Mouse (Mus musculus): ENCODE measurements around the gene 2310022A10Rik.

2310022A10Rik gene

GRCm38 (mm10) chr7:27552931-27553513, at the start of gene 2310022A10Rik, which contains the start of gene Pld3:
Gene 2310022A10Rik (plus strand): TSS chr7:27553233.
Gene Pld3 (minus strand): TSS chr7:27553218.
- DNase-seq (ENCODE audit: low spot score in 2 of 2): peak; percentile 82 to 89

DNA sequence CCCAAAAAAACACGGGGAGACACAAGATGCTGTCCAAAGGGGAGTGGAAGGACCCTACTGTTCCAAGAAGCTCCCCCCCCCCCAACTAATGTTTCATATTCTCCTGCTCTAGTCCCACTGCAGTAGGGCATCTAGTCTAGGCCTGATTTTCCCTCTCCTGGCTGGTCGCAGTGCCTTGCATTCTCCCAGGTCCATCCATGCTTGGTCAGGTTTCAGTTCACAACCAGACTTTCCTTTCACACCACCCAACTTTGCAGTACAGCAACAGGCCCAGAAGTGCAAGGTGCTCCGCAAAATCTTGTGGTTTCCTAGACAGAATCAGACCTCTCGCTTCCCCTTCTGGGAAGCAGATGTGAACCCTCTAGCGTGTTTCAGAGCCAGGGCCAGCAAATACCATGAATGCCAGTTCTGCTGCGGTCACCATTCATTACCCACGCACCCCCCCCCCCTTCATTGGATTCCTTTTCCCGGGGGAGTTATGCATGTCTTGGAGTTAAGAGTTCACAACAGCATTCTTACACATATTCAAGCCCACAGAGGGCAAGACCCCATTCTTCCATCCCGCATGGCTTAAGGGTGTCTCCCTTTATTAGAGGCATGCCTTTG, 46.2 kb upstream of the 2310022A10Rik start:
- no peak for DNase-seq (ENCODE audit: low spot score in 2 of 2)

- peak; percentile 88 to 94 for DNase-seq (ENCODE audit: low spot score in 2 of 2)
These were observed 45.1 kb upstream of the 2310022A10Rik start for GRCm38 (mm10) chr7:27507711-27508647.

GRCm38 (mm10) chr7:27508648-27509005, 44.4 kb upstream of the 2310022A10Rik start:
- peak in 1 of 2 experiments; percentile 56 for DNase-seq (ENCODE audit: low spot score in 2 of 2)

DNA sequence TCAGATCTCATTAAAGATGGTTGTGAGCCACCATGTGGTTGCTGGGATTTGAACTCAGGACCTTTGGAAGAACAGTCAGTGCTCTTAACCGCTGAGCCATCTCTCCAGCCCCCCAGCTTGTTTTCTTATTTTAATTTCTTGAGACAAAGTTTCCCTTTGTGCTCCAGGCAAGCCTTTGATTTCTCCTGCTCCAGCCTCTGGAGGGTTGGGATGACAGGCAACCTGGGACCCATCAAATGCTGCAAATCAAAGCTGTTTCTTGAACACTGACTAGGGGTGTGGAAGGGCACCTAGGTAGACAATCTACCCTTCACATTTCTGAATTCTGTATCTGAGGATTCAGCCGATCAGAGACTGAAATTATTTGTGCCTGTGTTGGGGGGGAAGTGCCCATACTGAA, 42.2 kb upstream of the 2310022A10Rik start:
- DNase-seq (ENCODE audit: low spot score in 2 of 2): no peak

- no peak for DNase-seq (ENCODE audit: low spot score in 2 of 2)
These were observed 38.1 kb upstream of the 2310022A10Rik start for GRCm38 (mm10) chr7:27514961-27515360.

DNA sequence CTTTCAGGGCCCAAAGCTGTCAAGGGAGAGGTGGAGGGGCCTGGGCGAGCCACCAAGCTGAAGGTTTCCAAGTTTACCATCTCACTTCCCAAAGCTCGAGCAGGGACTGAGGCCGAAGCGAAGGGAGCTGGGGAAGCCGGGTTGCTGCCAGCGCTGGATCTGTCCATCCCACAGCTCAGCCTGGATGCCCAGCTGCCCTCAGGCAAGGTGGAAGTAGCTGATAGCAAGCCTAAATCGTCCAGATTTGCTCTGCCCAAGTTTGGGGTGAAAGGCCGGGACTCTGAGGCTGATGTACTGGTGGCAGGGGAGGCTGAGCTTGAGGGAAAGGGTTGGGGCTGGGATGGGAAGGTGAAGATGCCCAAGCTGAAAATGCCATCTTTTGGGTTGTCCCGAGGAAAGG, 34.7 kb upstream of the 2310022A10Rik start:
- no peak for DNase-seq (ENCODE audit: low spot score in 2 of 2)

DNA sequence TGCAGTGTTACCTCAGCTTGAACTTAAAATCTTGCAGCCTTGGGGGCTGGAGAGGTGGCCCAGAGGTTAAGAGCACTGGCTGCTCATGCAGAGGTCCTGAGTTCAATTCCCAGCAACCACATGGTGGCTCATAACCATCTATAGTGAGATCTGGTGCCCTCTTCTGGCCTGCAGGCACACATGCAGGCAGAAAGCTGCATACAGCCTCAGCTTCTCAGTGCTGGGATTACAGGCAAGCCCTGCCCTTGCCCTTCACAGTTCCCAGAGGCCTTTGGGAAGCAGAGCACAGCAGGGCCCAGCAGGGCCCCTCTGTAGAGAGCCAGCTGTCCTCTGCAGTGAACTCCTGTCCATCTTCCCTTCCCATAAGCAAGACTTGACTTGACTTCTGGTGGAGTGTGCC, 32.9 kb upstream of the 2310022A10Rik start:
- no peak for DNase-seq (ENCODE audit: low spot score in 2 of 2)

GRCm38 (mm10) chr7:27520599-27520998, 32.4 kb upstream of the 2310022A10Rik start:
- DNase-seq (ENCODE audit: low spot score in 2 of 2): no peak

DNA sequence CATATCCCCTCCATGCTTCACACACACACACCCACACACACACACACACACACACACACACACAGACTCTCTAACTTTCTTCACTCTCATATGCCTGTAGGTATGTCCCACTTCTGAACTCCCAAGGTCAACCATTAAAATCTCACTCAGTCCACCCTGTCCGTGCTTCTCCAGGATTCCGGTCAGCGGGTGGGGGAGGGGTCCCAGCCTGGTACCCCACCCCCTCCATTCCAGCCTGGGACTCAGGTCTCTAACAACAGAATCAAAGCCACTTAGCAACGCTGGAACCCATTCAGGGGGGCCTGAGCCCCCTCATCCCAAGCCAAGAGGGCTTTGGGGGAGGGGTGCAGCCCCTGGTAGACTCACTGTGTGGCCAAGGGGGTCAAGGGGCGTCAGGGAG, 30.1 kb upstream of the 2310022A10Rik start, which contains the start of gene Hipk4:
Gene Hipk4, plus strand, starts transcription at position 301 of the 400 bp plus-strand sequence.
- no peak for DNase-seq (ENCODE audit: low spot score in 2 of 2)

- no peak for DNase-seq (ENCODE audit: low spot score in 2 of 2)
These were observed 29.2 kb upstream of the 2310022A10Rik start for GRCm38 (mm10) chr7:27523805-27524204.

- peak; percentile 62 to 78 for DNase-seq (ENCODE audit: low spot score in 2 of 2)
These were observed 26.8 kb upstream of the 2310022A10Rik start for GRCm38 (mm10) chr7:27526039-27526827.

- DNase-seq (ENCODE audit: low spot score in 2 of 2): no peak
These were observed 24.0 kb upstream of the 2310022A10Rik start for GRCm38 (mm10) chr7:27529070-27529469.

- DNase-seq (ENCODE audit: low spot score in 2 of 2): no peak
These were observed 22.1 kb upstream of the 2310022A10Rik start for GRCm38 (mm10) chr7:27530937-27531336.

GRCm38 (mm10) chr7:27531707-27532106, 21.3 kb upstream of the 2310022A10Rik start:
- DNase-seq (ENCODE audit: low spot score in 2 of 2): no peak

- DNase-seq (ENCODE audit: low spot score in 2 of 2): no peak
These were observed 20.5 kb upstream of the 2310022A10Rik start for GRCm38 (mm10) chr7:27532480-27533050.

DNA sequence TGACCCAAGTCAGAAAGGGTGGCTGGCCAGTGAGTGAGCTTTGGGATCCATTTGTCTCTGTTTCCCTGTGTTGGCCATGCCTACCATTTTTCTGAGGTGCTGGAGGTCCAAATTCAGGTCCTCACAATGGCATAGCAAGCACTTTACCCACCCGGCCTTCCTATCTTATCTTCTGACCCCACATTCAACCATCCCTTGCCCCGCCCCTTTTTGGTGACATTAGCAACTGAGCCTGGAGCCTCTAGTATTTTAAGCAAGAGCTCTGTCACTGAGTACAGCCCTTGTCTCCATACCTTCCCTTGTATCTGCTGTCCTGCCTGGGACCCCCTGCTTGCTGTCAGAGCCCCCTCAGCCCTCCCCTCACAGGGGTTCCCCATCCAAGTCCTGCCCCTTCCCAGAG, 17.6 kb upstream of the 2310022A10Rik start:
- DNase-seq (ENCODE audit: low spot score in 2 of 2): no peak

GRCm38 (mm10) chr7:27536618-27537017, 16.4 kb upstream of the 2310022A10Rik start:
- no peak for DNase-seq (ENCODE audit: low spot score in 2 of 2)

- no peak for DNase-seq (ENCODE audit: low spot score in 2 of 2)
These were observed 15.0 kb upstream of the 2310022A10Rik start for GRCm38 (mm10) chr7:27537998-27538397.

- DNase-seq (ENCODE audit: low spot score in 2 of 2): no peak
These were observed 14.2 kb upstream of the 2310022A10Rik start for GRCm38 (mm10) chr7:27538797-27539196.

DNA sequence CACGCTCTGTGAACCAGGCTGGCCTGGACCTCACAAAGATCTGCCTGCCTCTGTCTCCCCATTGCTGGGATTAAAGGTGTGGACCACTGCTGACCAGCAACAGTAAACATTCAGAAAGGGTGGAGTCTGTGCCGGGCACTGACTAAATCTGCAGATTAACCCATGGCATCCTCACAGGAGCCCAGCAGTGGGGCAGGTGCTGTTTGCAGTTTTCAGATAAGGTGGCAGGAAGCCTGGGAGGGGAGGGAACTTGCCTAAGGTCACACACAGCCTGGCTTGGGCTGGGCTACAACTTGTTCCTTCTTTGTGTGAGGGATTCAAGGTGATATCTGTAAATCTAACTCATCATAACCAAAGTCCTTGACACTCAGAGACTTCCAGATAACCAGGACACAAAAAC, 12.5 kb upstream of the 2310022A10Rik start:
- DNase-seq (ENCODE audit: low spot score in 2 of 2): no peak

Data from cerebellum, postnatal 4 days (tissue).